Mouse (Mus musculus) embryonic stem cell, embryonic (primary cell): ENCODE data around the gene Prss54.

Experiments
- CTCF ChIA-PET, 4 experiments: fragments of 300-600 bp in 2 of 4; fragments of 350-600 bp in 2 of 4; sonication (Branson Sonifier 250); formaldehyde crosslinking; loops; one replicate each; lab custom pipeline; 2022; ENCODE audit warnings: inconsistent platforms in 2 of 4; lab: Charles Lee
- POLR2A ChIA-PET, 4 experiments: fragments of 300-600 bp in 2 of 4; fragments of 350-600 bp in 2 of 4; sonication (Branson Sonifier 250); formaldehyde crosslinking; loops; one replicate each; lab custom pipeline; 2022; ENCODE audit warnings: antibody characterized with exemption in 4 of 4, inconsistent platforms in 1 of 4; lab: Charles Lee

The Prss54 gene

GRCm38 (mm10) chr8:95532206-95532605 lies 43.9 kb downstream of the Prss54 start:
- ChIA-PET CTCF (interaction anchor here in 2 of 4 experiments (0.6 to 0.9 kb wide), 2 partner anchors 24 to 66 kb away, joined by 4 to 5 read pairs; no protein-coding TSS in a partner anchor), POLR2A (interaction anchor here in 3 of 4 experiments (0.7 to 5.7 kb wide), 10 partner anchors 13 to 321 kb away, joined by 3 to 47 read pairs (median 4); partner anchors contain the start of genes Usb1 (in 2 of the 3), Zfp319 (in 2 of the 3) and Slc38a7 (in 1 of the 3))

DNA sequence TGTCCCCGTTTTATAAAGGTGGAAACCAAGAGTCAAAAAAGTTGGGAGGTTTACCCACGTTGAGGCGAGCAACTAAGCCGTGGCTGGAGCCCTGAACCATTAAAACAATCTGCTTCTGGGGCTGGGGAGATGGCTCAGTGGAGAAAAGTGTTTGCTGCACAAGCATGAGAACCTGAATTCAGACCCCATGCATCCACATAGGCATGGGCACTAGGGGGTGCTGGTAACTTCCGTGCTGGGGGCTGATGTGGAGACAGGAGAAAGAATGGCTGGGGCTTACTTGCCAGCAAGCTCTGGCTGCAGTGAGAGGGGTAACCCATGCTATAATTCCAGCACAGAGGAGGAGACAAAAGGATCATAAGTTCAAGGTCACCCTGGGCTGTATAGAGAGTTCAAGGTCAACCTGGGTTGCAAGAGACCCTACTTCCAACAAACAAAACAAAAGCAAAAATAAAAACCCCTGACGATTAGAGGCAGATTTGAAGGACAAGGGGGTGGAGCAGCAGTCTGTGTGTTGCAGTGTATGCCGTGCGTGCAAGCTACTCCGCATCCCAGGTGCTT lies 47.3 kb downstream of the Prss54 start:
- ChIA-PET CTCF (interaction anchor here in 2 of 4 experiments (0.6 to 1.9 kb wide), 5 partner anchors 17 to 197 kb away, joined by 3 to 6 read pairs (median 3); partner anchors contain the start of genes Usb1 (in 1 of the 2) and Zfp319 (in 1 of the 2)), POLR2A (interaction anchor here in 3 of 4 experiments (0.8 to 3.0 kb wide), 4 partner anchors 9 to 24 kb away, joined by 3 to 13 read pairs (median 12); no protein-coding TSS in a partner anchor)

GRCm38 (mm10) chr8:95528194-95528593 lies 47.9 kb downstream of the Prss54 start:
- ChIA-PET CTCF (interaction anchor here in 2 of 4 experiments (1.0 to 1.9 kb wide), 4 partner anchors 18 to 196 kb away, joined by 3 to 6 read pairs (median 4); partner anchors contain the start of genes Usb1 (in 1 of the 2) and Zfp319 (in 1 of the 2)), POLR2A (interaction anchor here (0.6 to 3.0 kb wide), 7 partner anchors 10 to 305 kb away, joined by 3 to 15 read pairs (median 11); no protein-coding TSS in a partner anchor)

DNA sequence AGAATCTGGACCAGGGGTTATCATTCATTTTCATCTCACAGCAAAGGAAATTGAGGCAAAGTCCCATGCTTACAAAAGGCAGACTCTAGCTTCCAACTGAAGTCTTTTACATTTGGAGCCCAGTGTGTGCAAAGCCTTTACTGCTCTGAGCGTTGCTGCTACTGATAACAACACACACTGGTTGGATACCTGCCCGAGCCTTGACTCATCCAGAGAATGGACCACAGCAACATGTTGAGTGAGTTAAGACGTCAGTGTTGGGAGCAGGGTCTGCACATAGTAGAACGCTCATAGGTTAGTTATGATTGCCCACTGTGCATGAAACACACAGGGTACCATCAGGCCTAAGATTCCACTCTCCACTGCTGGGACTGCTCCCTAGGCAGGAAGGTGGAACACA lies 52.1 kb downstream of the Prss54 start:
- CTCF ChIA-PET: no interaction called here

DNA sequence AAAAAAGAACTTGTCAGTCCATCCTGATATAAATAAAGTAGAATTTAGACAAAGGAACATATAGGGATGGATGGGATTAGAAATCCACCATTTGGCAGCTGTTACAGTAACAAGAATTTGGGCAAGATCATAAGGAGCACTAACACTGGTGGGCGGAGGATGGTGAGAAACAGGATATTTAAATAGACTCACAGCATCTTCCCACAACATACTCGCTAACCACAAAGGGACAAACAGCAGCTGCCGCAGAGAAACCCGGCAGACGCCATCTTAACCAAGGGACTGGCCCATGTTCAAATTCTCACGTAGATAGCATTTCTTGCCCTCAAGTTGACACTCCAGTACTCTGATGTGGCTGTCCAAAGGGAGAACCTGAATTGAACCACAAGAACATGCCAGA lies 59.2 kb downstream of the Prss54 start:
- POLR2A ChIA-PET: interaction anchor here in 1 of 4 experiments (0.7 kb wide), 1 partner anchor 17 kb away, joined by 3 read pairs; the partner anchor contains the start of gene Ccdc113

More for the DNA sequence above, 52.1 kb downstream of the Prss54 start:
- POLR2A ChIA-PET: no interaction called here

GRCm38 (mm10) chr8:95513219-95513618 lies 62.9 kb downstream of the Prss54 start:
- CTCF ChIA-PET: no interaction called here
- POLR2A ChIA-PET: no interaction called here

More for the DNA sequence above, 59.2 kb downstream of the Prss54 start:
- CTCF ChIA-PET: no interaction called here

GRCm38 (mm10) chr8:95512257-95512656 lies 63.9 kb downstream of the Prss54 start:
- CTCF ChIA-PET: interaction anchor here in 1 of 4 experiments (0.6 kb wide), 1 partner anchor 14 kb away, joined by 7 read pairs; no protein-coding TSS in a partner anchor
- POLR2A ChIA-PET: no interaction called here
